ENCODE assay signal across 27 mouse cellular contexts in genomic region chr11:76898751-76899150, GRCm38 (mm10). TPM values are rescaled to one million over a fixed set of nuclear protein-coding genes. Genes with fewer than 3 reads are reported as not detected.
DNase-seq lines count a peak whose midpoint lies in the region; ATAC-seq lines count a peak whose summit lies in the region.
"Had no signal": no experiment of that assay in that cellular context is flagged by ENCODE, and none has a peak within 500 bp of the region (broad histone marks: within the 10 kb centered on the region; RNA-seq: fewer than 3 reads in every experiment).

No protein-coding gene starts in this region.

- 79% methylated on average over 3 of the region's 3 CpGs for WGBS in kidney, embryonic 15.5 days
- 83% methylated on average over 3 of the region's 3 CpGs for WGBS in lung, embryonic 15.5 days

- H3K4me3 ChIP-seq in kidney, embryonic 15.5 days (replicated peaks): no peak overlapping the region
- H3K4me3 ChIP-seq in lung, embryonic 15.5 days: no peak overlapping the region
- H3K4me3 ChIP-seq: embryonic facial prominence, embryonic 10.5 days; embryonic facial prominence, embryonic 13.5 days; erythroblast, embryonic 14.5 days; forebrain, embryonic 12.5 days; forebrain, embryonic 15.5 days; hindbrain, embryonic 10.5 days; hindbrain, embryonic 13.5 days had no signal

- DNase-seq in kidney, adult 8-10 months: no peak
- DNase-seq in lung, postnatal 14 days: no peak
- DNase-seq in 3T3-L1 (ENCODE audit: low read depth, low spot score) (peak; percentile 53), adipocyte (ENCODE audit: low spot score) (peak; percentile 42)
- no peak for DNase-seq in left cerebral cortex, adult 9 months (ENCODE audit: low spot score in 2 of 2)
- DNase-seq: adrenal gland, postnatal 14 days; cerebellum, adult 11-12 months; cerebellum, adult 8-10 months; cerebellum, postnatal 10 days; cerebellum, postnatal 36 days; embryo, embryonic 11 days; gastrocnemius, postnatal 25 days had no signal

- peak overlapping the region; percentile 48; the same call in 1 of the 2 replicates for H3K27ac ChIP-seq in kidney, embryonic 15.5 days
- H3K27ac ChIP-seq in lung, embryonic 15.5 days: peak overlapping the region; percentile 77; the same call in 1 of the 2 replicates
- H3K27ac ChIP-seq: embryonic facial prominence, embryonic 10.5 days; embryonic facial prominence, embryonic 13.5 days; forebrain, embryonic 12.5 days; forebrain, embryonic 15.5 days; hindbrain, embryonic 10.5 days; hindbrain, embryonic 13.5 days had no signal

- peaks cover 45% of the 10 kb centered on the region for H3K4me1 ChIP-seq in kidney, embryonic 15.5 days
- H3K4me1 ChIP-seq in lung, embryonic 15.5 days: peaks cover 45% of the 10 kb centered on the region
- H3K4me1 ChIP-seq: forebrain, embryonic 15.5 days; hindbrain, embryonic 13.5 days had no signal

- H3K27me3 ChIP-seq in kidney, embryonic 15.5 days: no peaks in the 10 kb centered on the region
- no peaks in the 10 kb centered on the region for H3K27me3 ChIP-seq in lung, embryonic 15.5 days
- H3K27me3 ChIP-seq: embryonic facial prominence, embryonic 13.5 days; forebrain, embryonic 12.5 days; forebrain, embryonic 15.5 days; hindbrain, embryonic 13.5 days had no signal

- H3K36me3 ChIP-seq in kidney, embryonic 15.5 days: no peaks in the 10 kb centered on the region
- H3K36me3 ChIP-seq in lung, embryonic 15.5 days: no peaks in the 10 kb centered on the region
- H3K36me3 ChIP-seq: embryonic facial prominence, embryonic 10.5 days; embryonic facial prominence, embryonic 13.5 days; forebrain, embryonic 12.5 days; forebrain, embryonic 15.5 days; hindbrain, embryonic 10.5 days; hindbrain, embryonic 13.5 days had no signal

- no peak overlapping the region for H3K4me2 ChIP-seq in kidney, embryonic 15.5 days
- no peak overlapping the region for H3K4me2 ChIP-seq in lung, embryonic 15.5 days
- H3K4me2 ChIP-seq: embryonic facial prominence, embryonic 13.5 days; forebrain, embryonic 12.5 days; forebrain, embryonic 15.5 days; heart, embryonic 11.5 days; hindbrain, embryonic 13.5 days had no signal

- ATAC-seq in kidney, embryonic 15.5 days (replicated peaks; ENCODE audit: low FRiP score): no peak
- no peak for ATAC-seq in lung, embryonic 15.5 days (ENCODE audit: borderline replicate concordance, extremely low read depth, low FRiP score, low TSS enrichment)
- ATAC-seq in cerebellum, adult (ENCODE audit: insufficient number of reproducible peaks, low FRiP score, low TSS enrichment): no peak
- ATAC-seq: activated CD4-positive, CD25-positive, alpha-beta regulatory T cell, adult 4 months; forebrain, embryonic 15.5 days; hindbrain, embryonic 16.5 days had no signal

- H3K9ac ChIP-seq in kidney, embryonic 15.5 days: no peak overlapping the region
- no peak overlapping the region for H3K9ac ChIP-seq in lung, embryonic 15.5 days
- H3K9ac ChIP-seq: embryonic facial prominence, embryonic 13.5 days; forebrain, embryonic 12.5 days; forebrain, embryonic 15.5 days; hindbrain, embryonic 13.5 days had no signal

- no peaks in the 10 kb centered on the region for H3K9me3 ChIP-seq in kidney, embryonic 15.5 days (replicated peaks)
- no peaks in the 10 kb centered on the region for H3K9me3 ChIP-seq in lung, embryonic 15.5 days
- H3K9me3 ChIP-seq: embryonic facial prominence, embryonic 10.5 days; embryonic facial prominence, embryonic 13.5 days; forebrain, embryonic 12.5 days; forebrain, embryonic 15.5 days; hindbrain, embryonic 10.5 days; hindbrain, embryonic 13.5 days had no signal

RNA-seq across cellular contexts. Expression of gene Tmigd1, which starts 3.2 kb away (rescaled TPM):
- polyA plus RNA-seq in kidney, embryonic 15.5 days (2015; fragmentation: Nextera tagmentation; extraction: Ambion mirVana): 1.7 and 2.8 TPM in 2 replicates
- 0.14 and 0.24 TPM in 2 replicates for polyA plus RNA-seq in lung, embryonic 15.5 days (2015; fragmentation: Nextera tagmentation; extraction: Ambion mirVana)
- polyA plus RNA-seq: cortical plate, adult 2 months; embryonic facial prominence, embryonic 10.5 days; embryonic facial prominence, embryonic 13.5 days; erythroblast, embryonic 14.5 days; forebrain, embryonic 12.5 days; forebrain, embryonic 15.5 days; heart, embryonic 11.5 days; heart, embryonic 14.5 days; hindbrain, embryonic 13.5 days; hindbrain, embryonic 16.5 days had no signal

RNA-seq across cellular contexts. Expression of gene Blmh, which starts 25.9 kb away (rescaled TPM):
- 175 and 176 TPM in 2 replicates for polyA plus RNA-seq in kidney, embryonic 15.5 days (2015; fragmentation: Nextera tagmentation; extraction: Ambion mirVana)
- 179 and 181 TPM in 2 replicates for polyA plus RNA-seq in lung, embryonic 15.5 days (2015; fragmentation: Nextera tagmentation; extraction: Ambion mirVana)

RNA-seq across cellular contexts. Expression of gene Cpd, which starts 51.9 kb away (rescaled TPM):
- polyA plus RNA-seq in kidney, embryonic 15.5 days (2015; fragmentation: Nextera tagmentation; extraction: Ambion mirVana): 16.8 and 17.5 TPM in 2 replicates
- 18.4 and 18.7 TPM in 2 replicates for polyA plus RNA-seq in lung, embryonic 15.5 days (2015; fragmentation: Nextera tagmentation; extraction: Ambion mirVana)

Comparison
In these comparisons a context has a peak if more than half of its experiments do, and no peak if none do; other contexts are left out.
1. DNase-seq: peak in 3T3-L1 (single experiment) and adipocyte (single experiment); none in kidney, adult 8-10 months (0 of 2), lung, postnatal 14 days (single experiment) and left cerebral cortex, adult 9 months (0 of 2).